Mouse (Mus musculus): Measurements from ENCODE around the gene Efcab11.

- TF ChIP-seq CTCF (IDR thresholded peaks at IDR 0.05) (no peak), POLR2A (IDR thresholded peaks at IDR 0.05; ENCODE audit: insufficient read depth, low read depth, low read length) (no peak)
Observed at GRCm38 (mm10) chr12:99648781-99649180, 235.5 kb downstream of the Efcab11 start.

Measured in heart, adult 2 months (tissue).